Mouse (Mus musculus) liver, adult 2 months (tissue): ENCODE data around the gene Tenm2.

Source experiments
- CTCF ChIP-seq: fragments of 200-500 bp; IDR thresholded peaks from 2 replicates; pipeline ENCODE4 v1.5.1; 2011; ENCODE audit warnings: low read depth, low read length, control low read depth
- POLR2A ChIP-seq: fragments of 200-500 bp; IDR thresholded peaks from 2 replicates; pipeline ENCODE4 v1.6.1; 2011; ENCODE audit warnings: low read length, control low read depth; ENCODE audit not compliant: insufficient read depth; ENCODE audit errors: extremely low read depth

DNA sequence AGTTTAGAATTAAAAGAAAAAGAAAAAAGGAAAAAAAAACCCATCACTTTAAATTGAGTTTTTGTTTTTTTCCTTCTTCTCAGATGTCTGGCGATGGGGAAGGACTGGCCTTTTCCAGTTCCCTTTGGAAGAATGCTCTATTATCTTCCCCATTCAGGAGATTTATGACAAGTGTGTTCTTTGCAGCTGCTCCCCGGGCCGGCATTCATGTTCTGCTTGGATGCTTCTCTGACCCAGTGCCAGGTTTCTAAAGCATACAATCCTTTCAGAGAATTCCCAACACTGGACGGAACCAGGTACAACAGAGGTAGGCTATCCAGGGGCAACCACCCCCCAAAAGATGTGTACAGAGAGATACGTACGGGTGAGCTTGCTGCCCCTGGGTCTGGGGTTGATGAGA lies 1132.2 kb downstream of the Tenm2 start:
- TF ChIP-seq POLR2A (no peak), CTCF (no peak)
